Comparison of ENCODE assay signal across 8 mouse cellular contexts in the genomic region with DNA sequence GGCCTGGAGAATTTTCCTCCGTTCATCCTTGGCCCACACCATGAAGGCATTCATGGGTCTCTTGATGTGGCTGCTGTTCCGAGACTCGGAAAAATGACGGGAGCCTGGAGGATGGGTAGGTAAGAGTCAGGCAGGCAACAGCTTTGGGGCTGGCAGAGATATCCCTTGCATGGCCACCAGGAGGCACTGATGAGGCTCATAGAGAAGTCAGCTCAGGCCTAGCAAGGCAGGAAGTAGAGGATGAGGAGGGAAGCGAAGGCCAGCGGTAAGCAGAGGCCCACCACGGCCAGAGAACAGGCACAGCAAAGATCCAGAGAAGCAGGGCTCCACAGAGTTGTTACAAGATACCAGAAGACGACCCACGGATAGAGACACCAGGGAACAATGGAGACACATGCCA. TPM values are rescaled to one million over a fixed set of nuclear protein-coding genes. Genes with fewer than 3 reads are reported as not detected.
A peak's percentile ranks its signal among the peaks of the same experiment; 100 is the strongest.
DNase-seq lines count a peak whose midpoint lies in the region; ATAC-seq and TF ChIP-seq lines count a peak whose summit lies in the region.

No protein-coding gene starts in this region.

- H3K27me3 ChIP-seq in embryonic facial prominence, embryonic 13.5 days: no peaks in the 10 kb centered on the region
- peaks cover 20% of the 10 kb centered on the region for H3K27me3 ChIP-seq in heart, embryonic 10.5 days (ENCODE audit: insufficient read depth, poor library complexity, severe bottlenecking)
- H3K27me3 ChIP-seq in liver, postnatal 0 days (ENCODE audit: insufficient read depth, low read length): no peaks in the 10 kb centered on the region
- H3K27me3 ChIP-seq in neural tube, embryonic 13.5 days: no peaks in the 10 kb centered on the region

- H3K4me1 ChIP-seq in embryonic facial prominence, embryonic 13.5 days: peaks cover 11% of the 10 kb centered on the region
- peaks cover 51% of the 10 kb centered on the region for H3K4me1 ChIP-seq in heart, embryonic 10.5 days
- 0 out of 2 replicates have a peak, but pooled peaks cover 4% of the 10 kb centered on the region for H3K4me1 ChIP-seq in liver, postnatal 0 days (ENCODE audit: insufficient read depth)
- H3K4me1 ChIP-seq in neural tube, embryonic 13.5 days (replicated peaks): peaks cover 20% of the 10 kb centered on the region

- peak overlapping the region; percentile 51 for H3K9ac ChIP-seq in embryonic facial prominence, embryonic 13.5 days
- peak overlapping the region; percentile 11; the same call in 1 of the 2 replicates for H3K9ac ChIP-seq in liver, postnatal 0 days (replicated peaks)
- peak overlapping the region; percentile 39 for H3K9ac ChIP-seq in neural tube, embryonic 13.5 days

- WGBS in embryonic facial prominence, embryonic 13.5 days: 40% methylated on average over 9 of the region's 9 CpGs
- WGBS in heart, embryonic 10.5 days: 30% methylated on average over 9 of the region's 9 CpGs
- WGBS in liver, postnatal 0 days (ENCODE audit: insufficient replicate concordance): 34% methylated on average over 9 of the region's 9 CpGs
- 42% methylated on average over 9 of the region's 9 CpGs for WGBS in neural tube, embryonic 13.5 days

- H3K36me3 ChIP-seq in embryonic facial prominence, embryonic 13.5 days: peaks cover 25% of the 10 kb centered on the region
- H3K36me3 ChIP-seq in heart, embryonic 10.5 days: peaks cover 39% of the 10 kb centered on the region
- 0 out of 2 replicates have a peak, but pooled peaks cover 9% of the 10 kb centered on the region for H3K36me3 ChIP-seq in liver, postnatal 0 days (replicated peaks; ENCODE audit: insufficient read depth, low read length)
- peaks cover 69% of the 10 kb centered on the region for H3K36me3 ChIP-seq in neural tube, embryonic 13.5 days

- H3K27ac ChIP-seq in embryonic facial prominence, embryonic 13.5 days: no peak overlapping the region
- peak overlapping the region; percentile 65 for H3K27ac ChIP-seq in heart, embryonic 10.5 days
- H3K27ac ChIP-seq in liver, postnatal 0 days (ENCODE audit: low read depth): no peak overlapping the region
- 0 out of 2 replicates have a peak overlapping the region, but pooled peaks have one; percentile 18 for H3K27ac ChIP-seq in neural tube, embryonic 13.5 days (replicated peaks)

- peak; percentile 90 for DNase-seq in heart, embryonic 10.5 days (ENCODE audit: low spot score)
- peak; percentile 82 for DNase-seq in kidney, postnatal 25 days
- DNase-seq in liver, postnatal 0 days: peak; percentile 82
- peak; percentile 77 for DNase-seq in urinary bladder, postnatal 14 days (ENCODE audit: low spot score)

- peak overlapping the region; percentile 31 for H3K4me2 ChIP-seq in embryonic facial prominence, embryonic 13.5 days
- H3K4me2 ChIP-seq in liver, postnatal 0 days (ENCODE audit: low read depth, low read length): peak overlapping the region; percentile 51
- H3K4me2 ChIP-seq in neural tube, embryonic 13.5 days: 0 out of 2 replicates have a peak overlapping the region, but pooled peaks have one; percentile 14

- TF ChIP-seq CTCF in liver, postnatal 0 days (IDR thresholded peaks at IDR 0.05; ENCODE audit: low read depth): peak; percentile 95

- peak; percentile 79 for ATAC-seq in CD4-positive, CD25-positive, alpha-beta regulatory T cell, adult 4 months
- peak; percentile 52 for ATAC-seq in activated CD4-positive, CD25-positive, alpha-beta regulatory T cell, adult 4 months
- no peak for ATAC-seq in embryonic facial prominence, embryonic 13.5 days (ENCODE audit: insufficient number of reproducible peaks, insufficient read depth, low FRiP score, low TSS enrichment, low read depth)
- ATAC-seq in liver, postnatal 0 days: peak; percentile 41
- ATAC-seq in neural tube, embryonic 13.5 days (ENCODE audit: low read depth): no peak

- no peak for TF ChIP-seq EP300 in liver, postnatal 0 days (IDR thresholded peaks at IDR 0.05; ENCODE audit: low read depth)

- peak overlapping the region; percentile 8; the same call in 1 of the 2 replicates for H3K4me3 ChIP-seq in embryonic facial prominence, embryonic 13.5 days
- 0 out of 2 replicates have a peak overlapping the region, but pooled peaks have one; percentile 12 for H3K4me3 ChIP-seq in heart, embryonic 10.5 days
- peak overlapping the region; percentile 17; the same call in 1 of the 2 replicates for H3K4me3 ChIP-seq in liver, postnatal 0 days (ENCODE audit: low read depth, low read length)
- H3K4me3 ChIP-seq in neural tube, embryonic 13.5 days: no peak overlapping the region

- no peaks in the 10 kb centered on the region for H3K9me3 ChIP-seq in embryonic facial prominence, embryonic 13.5 days
- H3K9me3 ChIP-seq in heart, embryonic 10.5 days: no peaks in the 10 kb centered on the region
- no peaks in the 10 kb centered on the region for H3K9me3 ChIP-seq in liver, postnatal 0 days (ENCODE audit: low read length)
- no peaks in the 10 kb centered on the region for H3K9me3 ChIP-seq in neural tube, embryonic 13.5 days

RNA-seq across cellular contexts. Expression of gene Etnk2, which starts 22.1 kb away (rescaled TPM):
- polyA plus RNA-seq in CD4-positive, CD25-positive, alpha-beta regulatory T cell, adult 4 months (2017; shearing (Covaris generic)): not detected
- polyA plus RNA-seq in activated CD4-positive, CD25-positive, alpha-beta regulatory T cell, adult 4 months (2017; shearing (Covaris generic)): under 1 TPM in 1 of 2 experiments, not detected in 1; 0.20 TPM
- polyA plus RNA-seq in embryonic facial prominence, embryonic 13.5 days (2015; fragmentation: Nextera tagmentation; extraction: Ambion mirVana): 2.8 and 3.2 TPM in 2 replicates
- 1.5 and 2.1 TPM in 2 replicates for polyA plus RNA-seq in heart, embryonic 10.5 days (2016; fragmentation: Nextera tagmentation; extraction: Ambion mirVana)
- polyA plus RNA-seq in liver, postnatal 0 days (2015; fragmentation: Nextera tagmentation; extraction: Ambion mirVana): 39.5 and 39.6 TPM in 2 replicates
- 10.1 and 10.2 TPM in 2 replicates for polyA plus RNA-seq in neural tube, embryonic 13.5 days (2015; fragmentation: Nextera tagmentation; extraction: Ambion mirVana)

RNA-seq across cellular contexts. Expression of gene Ren1, which starts 35.2 kb away (rescaled TPM):
- not detected for polyA plus RNA-seq in CD4-positive, CD25-positive, alpha-beta regulatory T cell, adult 4 months (2017; shearing (Covaris generic))
- not detected for polyA plus RNA-seq in activated CD4-positive, CD25-positive, alpha-beta regulatory T cell, adult 4 months (2017; shearing (Covaris generic))
- polyA plus RNA-seq in embryonic facial prominence, embryonic 13.5 days (2015; fragmentation: Nextera tagmentation; extraction: Ambion mirVana): 0.25 TPM in 1 of 2 replicates, not detected in the other
- 0.11 and 0.34 TPM in 2 replicates for polyA plus RNA-seq in heart, embryonic 10.5 days (2016; fragmentation: Nextera tagmentation; extraction: Ambion mirVana)
- polyA plus RNA-seq in liver, postnatal 0 days (2015; fragmentation: Nextera tagmentation; extraction: Ambion mirVana): 0.64 and 0.88 TPM in 2 replicates
- polyA plus RNA-seq in neural tube, embryonic 13.5 days (2015; fragmentation: Nextera tagmentation; extraction: Ambion mirVana): 0.20 and 0.37 TPM in 2 replicates

RNA-seq across cellular contexts. Expression of gene Sox13, which starts 38.7 kb away (rescaled TPM):
- not detected for polyA plus RNA-seq in CD4-positive, CD25-positive, alpha-beta regulatory T cell, adult 4 months (2017; shearing (Covaris generic))
- polyA plus RNA-seq in activated CD4-positive, CD25-positive, alpha-beta regulatory T cell, adult 4 months (2017; shearing (Covaris generic)): not detected
- polyA plus RNA-seq in embryonic facial prominence, embryonic 13.5 days (2015; fragmentation: Nextera tagmentation; extraction: Ambion mirVana): 5.2 and 7.3 TPM in 2 replicates
- polyA plus RNA-seq in heart, embryonic 10.5 days (2016; fragmentation: Nextera tagmentation; extraction: Ambion mirVana): 4.2 and 8.5 TPM in 2 replicates
- 1.3 and 1.9 TPM in 2 replicates for polyA plus RNA-seq in liver, postnatal 0 days (2015; fragmentation: Nextera tagmentation; extraction: Ambion mirVana)
- 8.8 TPM in 2 replicates for polyA plus RNA-seq in neural tube, embryonic 13.5 days (2015; fragmentation: Nextera tagmentation; extraction: Ambion mirVana)

Comparison
In these comparisons a context has a peak if more than half of its experiments do, and no peak if none do; other contexts are left out.
1. ATAC-seq: peak in CD4-positive, CD25-positive, alpha-beta regulatory T cell, adult 4 months (single experiment), activated CD4-positive, CD25-positive, alpha-beta regulatory T cell, adult 4 months (single experiment) and liver, postnatal 0 days (single experiment); none in embryonic facial prominence, embryonic 13.5 days (single experiment) and neural tube, embryonic 13.5 days (single experiment).
2. H3K27ac ChIP-seq: peak in heart, embryonic 10.5 days (single experiment) and neural tube, embryonic 13.5 days (single experiment); none in embryonic facial prominence, embryonic 13.5 days (single experiment) and liver, postnatal 0 days (single experiment).
3. Peak in every context shown above with its lines, with median percentiles within 50 percentile points of each other: H3K4me2 ChIP-seq, H3K9ac ChIP-seq and DNase-seq.